26 mouse cellular contexts compared by ENCODE assay signal in the genomic region with DNA sequence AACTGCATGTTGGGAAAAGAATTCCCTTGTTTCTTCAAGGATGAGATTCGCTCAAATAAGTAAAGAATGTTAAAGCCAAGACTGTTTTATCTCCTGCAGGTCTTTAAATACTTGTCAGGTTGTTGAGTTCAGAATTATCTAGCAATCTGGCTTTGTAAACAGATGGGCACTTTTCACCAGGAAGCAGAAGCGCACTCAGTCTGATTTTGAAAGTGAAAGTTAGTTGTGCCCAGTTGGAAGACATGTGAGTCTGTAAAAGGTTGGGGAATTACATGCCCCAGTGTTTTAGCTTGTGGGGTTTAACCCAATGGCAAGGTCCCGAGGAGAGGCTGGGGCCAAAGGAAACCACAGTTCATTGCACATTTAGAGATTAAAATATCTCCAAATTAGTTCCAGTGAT.
A peak's percentile ranks its signal among the peaks of the same experiment; 100 is the strongest.
DNase-seq lines count a peak whose midpoint lies in the region; ATAC-seq and TF ChIP-seq lines count a peak whose summit lies in the region.
"Had no signal": no experiment of that assay in that cellular context is flagged by ENCODE, and none has a peak within 500 bp of the region (broad histone marks: within the 10 kb centered on the region; RNA-seq: fewer than 3 reads in every experiment).

No protein-coding gene starts in this region.

- no peaks in the 10 kb centered on the region for H3K9me3 ChIP-seq in intestine, embryonic 14.5 days (ENCODE audit: control insufficient read depth, low read length)
- H3K9me3 ChIP-seq in intestine, embryonic 16.5 days (ENCODE audit: control insufficient read depth, low read length), result no peaks in the 10 kb centered on the region
- H3K9me3 ChIP-seq: embryonic facial prominence, embryonic 13.5 days; forebrain, embryonic 13.5 days; heart, embryonic 13.5 days; hindbrain, embryonic 12.5 days; midbrain, embryonic 15.5 days; neural tube, embryonic 13.5 days; stomach, embryonic 15.5 days had no signal

- no peak overlapping the region for H3K4me2 ChIP-seq in intestine, embryonic 14.5 days (ENCODE audit: low read length)
- H3K4me2 ChIP-seq in intestine, embryonic 16.5 days (ENCODE audit: low read depth, low read length), result no peak overlapping the region
- H3K4me2 ChIP-seq: embryonic facial prominence, embryonic 13.5 days; forebrain, embryonic 13.5 days; heart, embryonic 13.5 days; hindbrain, embryonic 12.5 days; midbrain, embryonic 15.5 days; neural tube, embryonic 13.5 days; stomach, embryonic 15.5 days had no signal

- WGBS in intestine, embryonic 14.5 days, result 50% methylated on average over 3 of the region's 3 CpGs
- WGBS in intestine, embryonic 16.5 days, result 54% methylated on average over 3 of the region's 3 CpGs
- WGBS in lung, adult 2 months, result 42% methylated on average over 3 of the region's 3 CpGs

- no peak overlapping the region for H3K27ac ChIP-seq in intestine, embryonic 14.5 days (ENCODE audit: low read depth)
- no peak overlapping the region for H3K27ac ChIP-seq in intestine, embryonic 16.5 days (ENCODE audit: low read length)
- H3K27ac ChIP-seq: embryonic facial prominence, embryonic 13.5 days; forebrain, embryonic 13.5 days; gastrocnemius, adult 2 months; heart, embryonic 13.5 days; hindbrain, embryonic 12.5 days; midbrain, embryonic 15.5 days; neural tube, embryonic 13.5 days; stomach, embryonic 15.5 days had no signal

- no peaks in the 10 kb centered on the region for H3K27me3 ChIP-seq in intestine, embryonic 14.5 days (replicated peaks; ENCODE audit: control insufficient read depth, insufficient read depth, low read length)
- no peaks in the 10 kb centered on the region for H3K27me3 ChIP-seq in intestine, embryonic 16.5 days (replicated peaks; ENCODE audit: control insufficient read depth, insufficient read depth, low read length)
- H3K27me3 ChIP-seq: embryonic facial prominence, embryonic 13.5 days; forebrain, embryonic 13.5 days; heart, embryonic 13.5 days; hindbrain, embryonic 12.5 days; midbrain, embryonic 15.5 days; neural tube, embryonic 13.5 days; Patski; stomach, embryonic 15.5 days had no signal

- no peaks in the 10 kb centered on the region for H3K36me3 ChIP-seq in intestine, embryonic 14.5 days (ENCODE audit: control insufficient read depth, insufficient read depth, low read length)
- H3K36me3 ChIP-seq in intestine, embryonic 16.5 days (ENCODE audit: control insufficient read depth, insufficient read depth, low read length), result no peaks in the 10 kb centered on the region
- H3K36me3 ChIP-seq: embryonic facial prominence, embryonic 13.5 days; heart, embryonic 13.5 days; hindbrain, embryonic 12.5 days; midbrain, embryonic 15.5 days; neural tube, embryonic 13.5 days; stomach, embryonic 15.5 days had no signal

- no peak overlapping the region for H3K9ac ChIP-seq in intestine, embryonic 14.5 days (ENCODE audit: low read length)
- H3K9ac ChIP-seq in intestine, embryonic 16.5 days (ENCODE audit: low read depth, low read length), result no peak overlapping the region
- H3K9ac ChIP-seq: embryonic facial prominence, embryonic 13.5 days; forebrain, embryonic 13.5 days; heart, embryonic 13.5 days; hindbrain, embryonic 12.5 days; midbrain, embryonic 15.5 days; neural tube, embryonic 13.5 days; stomach, embryonic 15.5 days had no signal

- no peak for TF ChIP-seq POLR2A in lung, adult 2 months (IDR thresholded peaks at IDR 0.05; ENCODE audit: borderline replicate concordance, extremely low read depth, low read depth, low read length)

- H3K4me3 ChIP-seq in intestine, embryonic 14.5 days (ENCODE audit: low read depth, low read length), result no peak overlapping the region
- H3K4me3 ChIP-seq in intestine, embryonic 16.5 days (ENCODE audit: low read length), result no peak overlapping the region
- H3K4me3 ChIP-seq in lung, adult 2 months (replicated peaks; ENCODE audit: extremely low read depth, low read depth, low read length), result no peak overlapping the region
- H3K4me3 ChIP-seq: embryonic facial prominence, embryonic 13.5 days; erythroblast, embryonic 14.5 days; forebrain, embryonic 13.5 days; gastrocnemius, adult 2 months; heart, embryonic 13.5 days; hindbrain, embryonic 12.5 days; midbrain, embryonic 15.5 days; neural tube, embryonic 13.5 days; stomach, embryonic 15.5 days had no signal

- TF ChIP-seq CTCF in lung, adult 2 months (IDR thresholded peaks at IDR 0.05; ENCODE audit: insufficient read depth, low read length), result no peak

- DNase-seq in intestine, embryonic 14.5 days (ENCODE audit: low spot score), result peak; percentile 48
- peak; percentile 12 for DNase-seq in lung, adult 2 months
- DNase-seq in lung, postnatal 14 days, result no peak
- DNase-seq in Muller cell, postnatal 12 days (ENCODE audit: inconsistent ontology term), result peak; percentile 69
- DNase-seq in right cerebral cortex, postnatal 4 days, result no peak
- DNase-seq in frontal cortex, postnatal 36 days (ENCODE audit: low spot score in 2 of 2), result no peak
- DNase-seq: adrenal gland, adult 2 months; cerebellum, adult 18-20 months; cerebellum, postnatal 14 days; gastrocnemius, adult 2 months; heart, postnatal 14 days; kidney, adult 18-20 months; kidney, postnatal 4 days; right cerebral cortex, adult 18-20 months; thymus, adult 2 months had no signal

- H3K4me1 ChIP-seq in intestine, embryonic 14.5 days (replicated peaks; ENCODE audit: control insufficient read depth, insufficient read depth, low read length), result 0 out of 2 replicates have a peak, but pooled peaks cover 5% of the 10 kb centered on the region
- H3K4me1 ChIP-seq in intestine, embryonic 16.5 days (ENCODE audit: control insufficient read depth, insufficient read depth, low read length), result no peaks in the 10 kb centered on the region
- H3K4me1 ChIP-seq in lung, adult 2 months (ENCODE audit: control insufficient read depth, insufficient read depth, low read length), result peaks cover 5% of the 10 kb centered on the region
- H3K4me1 ChIP-seq: heart, embryonic 13.5 days had no signal

- no peak for ATAC-seq in intestine, embryonic 14.5 days (replicated peaks; ENCODE audit: low FRiP score, low TSS enrichment, low read depth)
- no peak for ATAC-seq in intestine, embryonic 16.5 days
- ATAC-seq in hematopoietic stem cell, adult 5-6 weeks (replicated peaks in 1 of 2; ENCODE audit: insufficient read depth in 1 of 2, low FRiP score in 2 of 2, low TSS enrichment in 1 of 2, low read depth in 1 of 2, poor library complexity in 2 of 2, severe bottlenecking in 2 of 2), result peak; percentile 49 to 51; a peak in 3 of 4 replicates
- ATAC-seq: forebrain, embryonic 13.5 days; midbrain, embryonic 15.5 days; Patski had no signal

Comparison
In these comparisons a context has a peak if more than half of its experiments do, and no peak if none do; other contexts are left out.
1. DNase-seq: peak in intestine, embryonic 14.5 days (single experiment), lung, adult 2 months (single experiment) and Muller cell, postnatal 12 days (single experiment); none in lung, postnatal 14 days (single experiment), right cerebral cortex, postnatal 4 days (single experiment) and frontal cortex, postnatal 36 days (0 of 2).
2. ATAC-seq: peak in hematopoietic stem cell, adult 5-6 weeks (2 of 2); none in intestine, embryonic 14.5 days (single experiment) and intestine, embryonic 16.5 days (single experiment).